Mouse (Mus musculus) lung, adult 2 months (tissue): ENCODE data around the gene Tm4sf20. TPM values are rescaled to one million over a fixed set of nuclear protein-coding genes. Genes with fewer than 3 reads are reported as not detected.
A peak's percentile ranks its signal among the peaks of the same experiment; 100 is the strongest.

Experiments used
- DNase-seq: peaks from one replicate; pipeline ENCODE4 v3.0.0; 2022
- H3K4me1 ChIP-seq: fragments of 200-500 bp; 2 replicates; pipeline ENCODE4 v1.6.1; 2011; ENCODE audit warnings: low read length; ENCODE audit not compliant: control insufficient read depth, insufficient read depth
- H3K4me3 ChIP-seq: fragments of 200-500 bp; replicated peaks from 2 replicates; pipeline ENCODE3; 2011; ENCODE audit warnings: low read depth, mild to moderate bottlenecking, control low read depth, low read length; ENCODE audit errors: extremely low read depth
- CTCF ChIP-seq: fragments of 200-500 bp; IDR thresholded peaks from 2 replicates; pipeline ENCODE4 v1.5.1; 2011; ENCODE audit warnings: mild to moderate bottlenecking, low read length, control low read depth; ENCODE audit not compliant: insufficient read depth
- POLR2A ChIP-seq: fragments of 200-500 bp; IDR thresholded peaks from 2 replicates; pipeline ENCODE4 v1.6.1; 2011; ENCODE audit warnings: low read depth, mild to moderate bottlenecking, control low read depth, low read length, borderline replicate concordance; ENCODE audit errors: extremely low read depth
- whole genome bisulfite sequencing: fragments of 180-500 bp; shearing (Covaris S2); methylation state at CpG from one replicate; pipeline ENCODE4 v1.1.7; 2018; 5-methylcytosine and 5-hydroxymethylcytosine counted together
- polyA plus RNA-seq: library from polyadenylated mRNA; depleted of rRNA; stranded (reverse); fragments of >200 nt; gene quantifications from 2 replicates; pipeline ENCODE4 v1.2.3, GENCODE M21; 2012

Gene Tm4sf20
- polyA plus RNA-seq, 1 experiment = not detected

DNA sequence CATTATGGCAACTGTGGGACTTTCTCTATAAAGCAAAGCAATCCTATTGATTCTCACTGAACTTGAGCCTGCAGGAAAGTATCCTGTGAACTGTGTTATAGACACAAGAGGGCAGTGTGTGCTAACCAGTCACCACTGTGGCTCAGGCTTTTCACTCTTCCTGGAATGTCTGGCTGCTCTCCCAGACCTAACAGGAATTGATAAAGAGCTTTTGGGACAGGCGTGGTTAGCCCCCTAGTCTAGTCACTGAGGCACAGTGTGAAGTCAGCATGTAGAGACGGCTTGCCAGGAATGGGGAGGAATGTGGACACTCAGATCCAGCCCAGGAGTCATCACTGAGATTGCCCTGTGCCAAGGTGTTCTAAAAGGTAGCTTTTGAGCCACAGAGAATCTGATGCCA lies 19.2 kb upstream of the Tm4sf20 start:
- no peak overlapping the region for H3K4me3 ChIP-seq
- DNase-seq = peak; percentile 62
- WGBS = 3% methylated on average over 2 of the region's 2 CpGs
- H3K4me1 ChIP-seq = peaks cover 7% of the 10 kb centered on the region
- TF ChIP-seq POLR2A (no peak), CTCF (peak; percentile 72)

DNA sequence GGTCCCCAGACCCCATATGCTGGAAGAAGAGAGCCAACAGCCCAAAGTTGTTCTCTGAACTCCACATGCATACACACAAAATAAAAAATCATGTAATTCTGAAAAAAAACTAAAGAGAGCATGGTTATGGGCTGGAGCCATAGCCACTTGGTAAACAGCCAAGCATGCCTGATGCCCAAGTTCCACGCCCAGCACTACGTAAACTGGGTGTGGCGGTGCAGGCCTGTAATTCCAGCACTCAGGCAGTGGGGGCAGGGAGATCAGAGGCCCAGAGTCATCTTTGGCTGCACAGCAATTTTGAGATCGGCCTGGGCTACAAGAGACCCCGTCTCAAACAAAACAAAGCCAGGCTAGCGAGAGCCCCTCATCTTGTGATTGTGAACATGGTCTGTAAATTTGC lies 17.3 kb upstream of the Tm4sf20 start:
- DNase-seq = peak; percentile 62
- WGBS = 44% methylated on average over 6 of the region's 6 CpGs
- peaks cover 7% of the 10 kb centered on the region for H3K4me1 ChIP-seq
- TF ChIP-seq POLR2A = no peak
- no peak for TF ChIP-seq CTCF
- H3K4me3 ChIP-seq = no peak overlapping the region

- H3K4me1 ChIP-seq = peaks cover 7% of the 10 kb centered on the region
- TF ChIP-seq POLR2A (no peak), CTCF (no peak)
- no peak overlapping the region for H3K4me3 ChIP-seq
- WGBS = 62% methylated on average over 3 of the region's 3 CpGs
- DNase-seq = peak; percentile 19
Observed at GRCm38 (mm10) chr1:82783559-82783958, 15.3 kb upstream of the Tm4sf20 start.

GRCm38 (mm10) chr1:82779388-82779966 lies 11.2 kb upstream of the Tm4sf20 start:
- Histone ChIP-seq H3K4me1 (no peaks in the 10 kb centered on the region; the same call in 1 of the 2 replicates), H3K4me3 (no peak overlapping the region)
- 84% methylated on average over 6 of the region's 6 CpGs for WGBS
- no peak for DNase-seq
- TF ChIP-seq POLR2A (no peak), CTCF (no peak)

DNA sequence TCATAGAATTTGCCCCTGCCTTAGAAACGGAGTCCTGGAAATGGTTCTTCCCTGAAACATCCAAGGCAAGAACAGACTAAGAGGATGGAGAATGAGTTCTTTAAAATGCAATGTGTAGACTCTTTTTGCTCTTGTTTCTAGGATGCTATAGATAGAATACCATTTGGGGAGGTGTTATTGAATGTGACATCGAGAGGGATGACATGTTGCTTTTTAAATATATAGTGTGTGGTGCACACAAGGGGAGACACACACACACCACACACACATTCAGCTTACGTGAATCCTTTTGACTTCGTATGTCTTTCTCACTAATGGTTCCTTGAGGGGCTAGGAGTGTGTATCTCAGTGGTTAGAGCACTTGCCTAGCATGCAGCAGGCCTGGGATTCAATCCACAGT lies 7.0 kb upstream of the Tm4sf20 start:
- 96% methylated on average over 4 of the region's 4 CpGs for WGBS
- TF ChIP-seq POLR2A = no peak
- TF ChIP-seq CTCF = no peak
- Histone ChIP-seq H3K4me3 (no peak overlapping the region), H3K4me1 (no peaks in the 10 kb centered on the region; the same call in 1 of the 2 replicates)
- DNase-seq = no peak

DNA sequence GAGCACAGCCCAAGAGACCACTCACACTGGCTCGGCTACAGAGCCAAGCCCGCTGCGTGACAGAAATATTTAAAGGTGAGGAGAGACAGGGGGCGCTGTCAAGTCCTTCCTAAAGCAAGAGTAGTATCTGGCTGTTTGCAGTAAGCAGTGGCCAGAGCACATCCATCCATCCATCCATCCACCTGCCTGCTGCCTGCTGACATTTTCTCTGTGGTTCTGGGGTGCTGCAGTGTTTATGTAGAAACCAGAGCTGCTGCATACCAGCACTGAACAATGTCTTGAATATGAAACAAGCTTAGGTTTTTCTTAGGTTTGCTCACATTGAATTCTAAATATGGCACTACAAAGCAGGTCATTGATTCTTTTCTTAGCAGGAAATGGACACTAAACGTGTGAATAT lies 4.9 kb upstream of the Tm4sf20 start:
- TF ChIP-seq CTCF (no peak), POLR2A (no peak)
- no peaks in the 10 kb centered on the region; the same call in 1 of the 2 replicates for H3K4me1 ChIP-seq
- 70% methylated on average over 5 of the region's 5 CpGs for WGBS
- no peak overlapping the region for H3K4me3 ChIP-seq
- DNase-seq = no peak

- Histone ChIP-seq H3K4me1 (no peaks in the 10 kb centered on the region; the same call in 1 of the 2 replicates), H3K4me3 (no peak overlapping the region)
- DNase-seq = no peak
- WGBS = 85% methylated on average over 4 of the region's 4 CpGs
- TF ChIP-seq CTCF = no peak
Observed at GRCm38 (mm10) chr1:82772428-82772827, 4.2 kb upstream of the Tm4sf20 start.

GRCm38 (mm10) chr1:82771022-82771586 lies 2.8 kb upstream of the Tm4sf20 start, which contains the start of gene Gm47791:
Gm47791 (minus strand) TSS chr1:82771243.
- 76% methylated on average over 15 of the region's 15 CpGs for WGBS
- DNase-seq = no peak
- Histone ChIP-seq H3K4me1 (no peaks in the 10 kb centered on the region; the same call in 1 of the 2 replicates), H3K4me3 (no peak within 1 kb of the TSS)
- TF ChIP-seq CTCF = no peak

DNA sequence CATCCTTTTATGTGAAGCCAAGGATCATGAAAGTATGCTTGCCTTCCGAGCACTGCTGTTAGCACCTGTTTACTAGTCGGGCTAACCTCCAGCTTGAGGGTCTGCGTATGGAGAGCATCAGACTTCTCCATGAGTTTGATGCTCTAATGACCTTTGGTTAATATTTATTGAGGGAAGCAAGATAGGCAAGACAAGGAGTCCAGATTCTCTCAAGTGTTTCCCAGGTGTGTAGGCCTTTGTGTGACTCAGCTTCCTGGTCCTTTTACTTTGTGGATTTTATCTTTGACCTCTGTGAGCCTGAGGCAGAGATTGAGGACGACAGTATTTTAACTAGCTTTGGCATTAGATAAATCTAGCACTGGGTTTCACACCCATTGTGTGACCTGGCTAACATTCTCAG lies 1.6 kb downstream of the Tm4sf20 start:
- no peaks in the 10 kb centered on the region; the same call in 1 of the 2 replicates for H3K4me1 ChIP-seq
- TF ChIP-seq POLR2A (no peak), CTCF (no peak)
- DNase-seq = no peak
- 50% methylated on average over 4 of the region's 4 CpGs for WGBS
- H3K4me3 ChIP-seq = no peak overlapping the region

DNA sequence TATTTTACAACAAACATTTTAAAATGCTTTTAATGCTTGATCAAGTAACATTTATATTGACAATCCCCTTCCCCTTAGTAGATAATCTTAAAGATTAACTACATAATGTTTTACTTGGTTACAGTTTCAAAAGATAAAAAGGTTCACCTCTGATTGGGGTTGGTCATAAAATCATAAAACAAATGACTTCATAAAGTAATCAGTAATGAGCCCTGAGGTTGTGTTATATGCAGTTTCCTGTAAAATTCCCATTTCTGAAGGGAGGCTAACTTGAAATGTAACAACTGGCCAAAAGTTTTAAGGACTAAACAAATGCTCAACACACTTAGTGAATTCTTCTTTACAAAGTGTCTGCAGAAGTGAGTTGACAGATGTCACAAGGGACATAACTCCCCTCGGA lies 2.0 kb downstream of the Tm4sf20 start:
- 35% methylated on average over 1 of the region's 1 CpGs for WGBS
- no peak overlapping the region for H3K4me3 ChIP-seq

More for the DNA sequence above, 2.0 kb downstream of the Tm4sf20 start:
- no peak for TF ChIP-seq CTCF
- TF ChIP-seq POLR2A = no peak
- no peak for DNase-seq
- no peaks in the 10 kb centered on the region for H3K4me1 ChIP-seq
